Mouse (Mus musculus) stomach, embryonic 14.5 days (tissue): ENCODE data around the gene Ccdc40. TPM values are rescaled to one million over a fixed set of nuclear protein-coding genes. Genes with fewer than 3 reads are reported as not detected.

Experiments used
- ATAC-seq: fragments of 200-750 bp; cut with Nextera tagmentation; 2 replicates; pipeline ENCODE4 v1.8.0; 2017; ENCODE audit warnings: low read depth, moderate TSS enrichment; ENCODE audit not compliant: insufficient number of reproducible peaks, insufficient read depth, low FRiP score
- H3K27ac ChIP-seq: fragments of 300-500 bp; sonication (generic); 2 replicates; pipeline ENCODE4 v1.5.1; 2014; ENCODE audit warnings: mild to moderate bottlenecking, low read length, moderate library complexity, mixed read lengths
- H3K27me3 ChIP-seq: fragments of 300-500 bp; sonication (generic); 2 replicates; pipeline ENCODE4 v1.6.1; 2014; ENCODE audit warnings: low read length, control low read depth, mixed read lengths; ENCODE audit not compliant: control insufficient read depth, insufficient read depth
- H3K36me3 ChIP-seq: fragments of 300-500 bp; sonication (generic); 2 replicates; pipeline ENCODE4 v1.6.1; 2014; ENCODE audit warnings: mild to moderate bottlenecking, control low read depth, low read length, moderate library complexity, mixed read lengths; ENCODE audit not compliant: control insufficient read depth, insufficient read depth
- H3K4me1 ChIP-seq: fragments of 300-500 bp; sonication (generic); 2 replicates; pipeline ENCODE4 v1.6.1; 2014; ENCODE audit warnings: low read length, control low read depth, mixed read lengths; ENCODE audit not compliant: control insufficient read depth, insufficient read depth
- H3K4me2 ChIP-seq: fragments of 300-500 bp; sonication (generic); replicated peaks from 2 replicates; pipeline ENCODE4 v1.6.1; 2014; ENCODE audit warnings: low read depth, low read length, control low read depth
- H3K4me3 ChIP-seq: fragments of 300-500 bp; sonication (generic); 2 replicates; pipeline ENCODE4 v1.5.1; 2014; ENCODE audit warnings: low read depth, low read length, control low read depth
- H3K9ac ChIP-seq: fragments of 300-500 bp; sonication (generic); replicated peaks from 2 replicates; pipeline ENCODE4 v1.6.1; 2014; ENCODE audit warnings: low read depth, mild to moderate bottlenecking, control low read depth, low read length, moderate library complexity, mixed read lengths
- H3K9me3 ChIP-seq: fragments of 300-500 bp; sonication (generic); 2 replicates; pipeline ENCODE4 v1.6.1; 2016; ENCODE audit warnings: low read depth, low read length, control low read depth; ENCODE audit not compliant: control insufficient read depth
- WGBS: fragments of 180-500 bp; shearing (Covaris S2); extraction: QIAGEN DNeasy Blood & Tissue Kit; methylation state at CpG from one replicate; pipeline ENCODE4 v1.1.7; 2014; 5-methylcytosine and 5-hydroxymethylcytosine counted together
- polyA plus RNA-seq: library from polyadenylated mRNA; unstranded; fragments of >200 nt; fragmentation: Nextera tagmentation; extraction: Ambion mirVana; gene quantifications from 2 replicates; pipeline ENCODE4 v1.2.1, GENCODE M21; 2014

Ccdc40 gene
- polyA plus RNA-seq, 1 experiment from 2014 or later: 4.3 TPM

DNA sequence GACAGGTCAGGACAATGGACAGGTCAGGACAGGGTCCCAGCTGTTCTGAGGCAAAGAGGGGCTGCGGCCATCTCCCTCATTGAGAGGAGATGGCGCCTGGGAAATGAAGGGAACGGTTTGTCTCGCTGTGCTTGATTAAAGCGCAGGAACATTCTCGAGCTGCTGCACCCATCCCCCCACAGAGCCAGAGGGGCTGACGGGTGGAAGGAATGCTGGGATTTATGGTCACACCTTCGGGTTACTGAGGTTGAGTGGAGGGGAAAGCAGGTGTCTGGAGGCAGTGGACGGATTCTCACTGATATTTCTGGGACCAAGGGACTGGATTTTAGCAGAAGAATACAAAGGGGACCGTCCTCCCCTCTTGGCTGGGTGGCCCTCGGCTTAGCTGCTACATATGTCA is 79.5 kb downstream of the Ccdc40 start:
- H3K27ac ChIP-seq: no peak overlapping the region
- no peak overlapping the region for H3K4me3 ChIP-seq
- H3K27me3 ChIP-seq: no peaks in the 10 kb centered on the region
- H3K4me1 ChIP-seq: no peaks in the 10 kb centered on the region; the same call in 1 of the 2 replicates
- no peak overlapping the region for H3K9ac ChIP-seq
- no peak overlapping the region for H3K4me2 ChIP-seq
- ATAC-seq: no peak
- no peaks in the 10 kb centered on the region for H3K36me3 ChIP-seq
- H3K9me3 ChIP-seq: no peaks in the 10 kb centered on the region
- WGBS: 21% methylated on average over 11 of the region's 11 CpGs

DNA sequence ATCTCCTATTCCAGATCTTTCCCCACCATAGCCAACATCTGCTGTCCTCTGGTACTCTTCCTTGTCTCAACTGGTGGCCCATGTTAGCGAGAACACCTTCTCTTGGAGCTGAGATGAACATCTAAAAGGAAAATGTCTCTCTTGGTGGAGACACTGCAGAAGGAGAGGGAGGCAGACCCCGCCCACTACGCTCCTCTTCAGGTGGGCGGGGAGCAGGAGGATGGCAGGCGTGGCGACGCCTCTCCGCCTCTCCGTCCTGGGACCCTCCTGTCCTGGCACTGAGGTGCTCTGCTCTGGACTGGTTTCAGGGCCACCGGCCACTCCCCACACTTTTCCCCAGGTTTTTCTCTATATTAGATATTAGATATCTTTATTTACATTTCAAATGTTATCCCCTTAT is 82.2 kb downstream of the Ccdc40 start:
- ATAC-seq: no peak
- Histone ChIP-seq H3K4me2 (no peak overlapping the region), H3K9me3 (no peaks in the 10 kb centered on the region), H3K27me3 (no peaks in the 10 kb centered on the region), H3K9ac (no peak overlapping the region), H3K4me1 (no peaks in the 10 kb centered on the region; the same call in 1 of the 2 replicates), H3K4me3 (no peak overlapping the region), H3K27ac (no peak overlapping the region), H3K36me3 (no peaks in the 10 kb centered on the region)
- 15% methylated on average over 10 of the region's 10 CpGs for WGBS

DNA sequence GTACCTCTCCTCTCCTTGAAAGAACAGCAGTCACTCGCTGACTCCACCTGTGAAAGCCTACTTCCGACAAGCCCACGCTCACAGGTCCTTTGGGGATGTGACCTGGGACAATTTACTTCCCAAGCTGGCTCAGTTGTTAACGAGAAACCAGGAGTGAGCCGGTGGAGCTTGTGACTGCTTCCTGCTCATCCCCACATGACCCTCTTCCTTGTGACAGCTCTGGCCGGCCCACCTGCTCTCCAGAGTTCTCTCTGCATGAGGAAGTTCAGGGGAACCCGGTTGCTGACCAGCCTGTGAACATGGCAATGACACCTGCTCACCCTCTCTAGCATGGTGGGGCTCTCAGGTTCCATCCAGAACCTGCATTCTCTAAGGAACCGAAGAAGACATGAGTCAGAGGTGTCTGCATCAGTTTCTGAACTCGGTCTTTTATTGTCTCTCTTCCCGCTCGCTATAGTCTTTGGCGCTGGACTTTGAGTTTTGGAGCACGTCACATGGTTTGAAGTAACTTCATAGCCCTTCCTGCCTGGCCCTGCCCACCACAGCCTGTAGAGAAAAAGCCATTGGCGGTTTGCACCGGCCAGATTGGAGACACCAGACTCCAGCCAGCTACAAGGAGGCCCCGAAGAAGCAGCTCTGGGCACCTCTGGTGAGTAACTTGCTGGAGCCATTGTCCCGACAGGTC is 86.0 kb downstream of the Ccdc40 start:
- Histone ChIP-seq H3K4me1 (no peaks in the 10 kb centered on the region), H3K36me3 (no peaks in the 10 kb centered on the region), H3K4me2 (no peak overlapping the region), H3K27me3 (no peaks in the 10 kb centered on the region), H3K9ac (no peak overlapping the region), H3K4me3 (no peak overlapping the region), H3K9me3 (no peaks in the 10 kb centered on the region), H3K27ac (no peak overlapping the region)
- 78% methylated on average over 17 of the region's 17 CpGs for WGBS
- ATAC-seq: no peak

Other genes starting within 250 kb of the Ccdc40 start
- gene Enpp7, start 240.4 kb upstream of the Ccdc40 start, polyA plus RNA-seq: not detected in 2 replicates
- 24.9 and 25.9 TPM in 2 replicates for gene Cbx2, start 205.6 kb upstream of the Ccdc40 start, polyA plus RNA-seq
- gene Cbx8, start 187.6 kb upstream of the Ccdc40 start, polyA plus RNA-seq: 6.2 and 8.5 TPM in 2 replicates
- gene Cbx4, start 142.4 kb upstream of the Ccdc40 start, polyA plus RNA-seq: 7.0 and 8.2 TPM in 2 replicates
- gene Tbc1d16, start 73 bp upstream of the Ccdc40 start, polyA plus RNA-seq: 14.8 and 15.9 TPM in 2 replicates
- gene Gaa, start 39.3 kb downstream of the Ccdc40 start, polyA plus RNA-seq: 50.3 and 55.8 TPM in 2 replicates
- 347 and 363 TPM in 2 replicates for gene Eif4a3, start 71.5 kb downstream of the Ccdc40 start, polyA plus RNA-seq
- gene Card14, start 79.2 kb downstream of the Ccdc40 start, polyA plus RNA-seq: 0.34 and 0.38 TPM in 2 replicates
- gene Sgsh, start 127.0 kb downstream of the Ccdc40 start, polyA plus RNA-seq: 5.8 and 8.8 TPM in 2 replicates
- 9.0 and 11.8 TPM in 2 replicates for gene Slc26a11, start 127.0 kb downstream of the Ccdc40 start, polyA plus RNA-seq
- gene Rnf213, start 164.5 kb downstream of the Ccdc40 start, polyA plus RNA-seq: 11.1 and 13.5 TPM in 2 replicates